ENCODE assay signal across 10 mouse cellular contexts in the genomic region with DNA sequence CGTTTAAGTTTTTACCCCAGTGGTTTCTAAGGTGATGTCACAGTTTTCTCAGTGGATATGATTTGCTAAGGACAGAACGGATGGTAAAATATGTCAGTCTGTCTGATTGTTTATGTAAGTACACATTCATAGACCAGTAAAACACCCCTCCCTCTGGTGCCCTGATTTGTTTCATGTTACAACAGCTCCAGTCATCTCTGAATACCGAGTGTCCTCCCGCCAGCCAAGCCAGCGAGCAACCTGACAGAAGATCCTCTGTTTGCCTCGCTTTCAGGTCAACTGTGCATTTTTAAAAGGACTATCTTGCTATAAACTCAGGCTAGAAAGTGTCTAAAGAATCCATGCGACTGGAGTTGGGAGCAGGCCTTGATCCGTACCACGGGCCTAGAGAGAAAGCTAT. TPM values are rescaled to one million over a fixed set of nuclear protein-coding genes. Genes with fewer than 3 reads are reported as not detected.
DNase-seq lines count a peak whose midpoint lies in the region; ATAC-seq and TF ChIP-seq lines count a peak whose summit lies in the region.
"Had no signal": no experiment of that assay in that cellular context is flagged by ENCODE, and none has a peak within 500 bp of the region (broad histone marks: within the 10 kb centered on the region; RNA-seq: fewer than 3 reads in every experiment).

No protein-coding gene starts in this region.

- no peak overlapping the region for H3K4me3 ChIP-seq in heart, embryonic 13.5 days
- peak overlapping the region; percentile 61; the same call in 1 of the 2 replicates for H3K4me3 ChIP-seq in hindbrain, postnatal 0 days (ENCODE audit: low read length)

- H3K4me1 ChIP-seq in heart, embryonic 13.5 days, result peaks cover 7% of the 10 kb centered on the region
- H3K4me1 ChIP-seq in hindbrain, postnatal 0 days (ENCODE audit: insufficient read depth, low read length), result no peaks in the 10 kb centered on the region

- peaks cover 10% of the 10 kb centered on the region for H3K9me3 ChIP-seq in heart, embryonic 13.5 days
- H3K9me3 ChIP-seq in hindbrain, postnatal 0 days (ENCODE audit: low read length), result no peaks in the 10 kb centered on the region

- H3K9ac ChIP-seq in heart, embryonic 13.5 days, result no peak overlapping the region
- H3K9ac ChIP-seq in hindbrain, postnatal 0 days (replicated peaks; ENCODE audit: low read length), result no peak overlapping the region
- H3K9ac ChIP-seq: liver, embryonic 14.5 days had no signal

- no peak for DNase-seq in heart, adult 11 months
- peak; percentile 29 to 31 for DNase-seq in right cerebral cortex, postnatal 10 days (ENCODE audit: low spot score in 2 of 2)
- DNase-seq in right cerebral cortex, postnatal 25 days, result no peak
- peak; percentile 13 for DNase-seq in hindbrain, postnatal 0 days (ENCODE audit: low spot score)
- DNase-seq in cerebellum, postnatal 4 days (ENCODE audit: low spot score in 2 of 2), result no peak
- DNase-seq in c-Kit-positive CD71-positive TER-119-positive erythroid progenitor cells, embryonic 14.5 days (ENCODE audit: low spot score), result no peak

- peak overlapping the region; percentile 71; the same call in 1 of the 2 replicates for H3K4me2 ChIP-seq in heart, embryonic 13.5 days
- H3K4me2 ChIP-seq in hindbrain, postnatal 0 days (ENCODE audit: low read depth, low read length), result peak overlapping the region; percentile 89

- TF ChIP-seq CTCF in hindbrain, postnatal 0 days (IDR thresholded peaks at IDR 0.05; ENCODE audit: low read depth), result no peak

- H3K36me3 ChIP-seq in heart, embryonic 13.5 days, result no peaks in the 10 kb centered on the region
- no peaks in the 10 kb centered on the region for H3K36me3 ChIP-seq in hindbrain, postnatal 0 days (ENCODE audit: insufficient read depth, low read length)
- H3K36me3 ChIP-seq: heart, embryonic 12.5 days had no signal

- no peak for ATAC-seq in heart, embryonic 13.5 days (ENCODE audit: extremely low read depth, insufficient number of reproducible peaks, low FRiP score, low TSS enrichment)
- no peak for ATAC-seq in hindbrain, postnatal 0 days

- H3K27me3 ChIP-seq in heart, embryonic 13.5 days (replicated peaks), result no peaks in the 10 kb centered on the region
- H3K27me3 ChIP-seq in hindbrain, postnatal 0 days (ENCODE audit: insufficient read depth, low read length), result no peaks in the 10 kb centered on the region
- H3K27me3 ChIP-seq: heart, embryonic 12.5 days had no signal

- 75% methylated on average over 9 of the region's 9 CpGs for WGBS in heart, embryonic 13.5 days
- WGBS in hindbrain, postnatal 0 days, result 52% methylated on average over 9 of the region's 9 CpGs

- no peak overlapping the region; the same call in 1 of the 2 replicates for H3K27ac ChIP-seq in heart, embryonic 13.5 days (replicated peaks)
- peak overlapping the region; percentile 78 for H3K27ac ChIP-seq in hindbrain, postnatal 0 days
- H3K27ac ChIP-seq: liver, embryonic 14.5 days had no signal

RNA-seq across cellular contexts. Expression of a gene that starts 0.6 kb away (rescaled TPM):
- polyA plus RNA-seq in heart, embryonic 13.5 days (2015; fragmentation: Nextera tagmentation; extraction: Ambion mirVana), result 1.7 and 1.8 TPM in 2 replicates
- total RNA-seq in hindbrain, postnatal 0 days (2014; rRNA removed), result 8.1 and 10.0 TPM in 2 replicates
- polyA plus RNA-seq in hindbrain, postnatal 0 days (2015; fragmentation: Nextera tagmentation; extraction: Ambion mirVana), result 7.9 and 8.5 TPM in 2 replicates
- total RNA-seq: common myeloid progenitor, adult 5-6 weeks had no signal

Comparison
In these comparisons a context has a peak if more than half of its experiments do, and no peak if none do; other contexts are left out.
1. DNase-seq: peak in right cerebral cortex, postnatal 10 days (2 of 2) and hindbrain, postnatal 0 days (single experiment); none in heart, adult 11 months (single experiment), right cerebral cortex, postnatal 25 days (single experiment), cerebellum, postnatal 4 days (0 of 2) and c-Kit-positive CD71-positive TER-119-positive erythroid progenitor cells, embryonic 14.5 days (single experiment).